Mouse (Mus musculus): ENCODE measurements at regions not wholly inside any gene's neighbourhood (a gene's known extent, or its start where the extent isn't known, plus 50 kb on each side); places are given as distances from the start of the nearest gene placed in this dataset.

DNA sequence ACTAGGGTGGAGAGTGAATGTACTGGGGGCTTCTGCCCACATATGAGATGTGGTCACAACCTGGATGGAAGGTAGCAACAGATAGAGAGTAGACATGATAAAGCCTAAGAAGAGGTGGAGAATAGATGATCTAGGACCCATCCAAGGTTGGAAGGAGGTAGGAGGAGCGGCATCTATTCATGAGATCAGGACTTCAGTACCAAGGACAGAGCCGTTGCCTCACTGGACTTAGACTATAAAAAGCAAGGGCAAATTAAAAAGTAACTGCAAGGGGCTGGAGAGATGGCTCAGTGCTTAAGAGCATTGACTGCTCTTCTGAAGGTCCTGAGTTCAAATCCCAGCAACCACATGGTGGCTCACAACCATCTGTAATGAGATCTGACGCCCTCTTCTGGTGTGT lies 316.7 kb upstream of the Chd6 start:
- Histone ChIP-seq H3K4me1 (ENCODE audit: control insufficient read depth, insufficient read depth, insufficient read length) (no peaks in the 10 kb centered on the region), H3K4me3 (ENCODE audit: extremely low read depth, insufficient read depth, insufficient read length) (no peak overlapping the region), H3K27ac (ENCODE audit: insufficient read depth, low read length) (no peak overlapping the region), H3K36me3 (ENCODE audit: control insufficient read depth, insufficient read depth, low read length) (no peaks in the 10 kb centered on the region), H3K27me3 (ENCODE audit: control insufficient read depth, insufficient read depth, low read length) (no peaks in the 10 kb centered on the region)
- DNase-seq (ENCODE audit: low read depth in 1 of 2, low spot score in 2 of 2): no peak
- TF ChIP-seq POLR2A (IDR thresholded peaks at IDR 0.05; ENCODE audit: low read depth, low read length) (no peak), CTCF (IDR thresholded peaks at IDR 0.05; ENCODE audit: extremely low read depth, insufficient read depth, insufficient read length, insufficient replicate concordance) (no peak)
- 49% methylated on average over 3 of the region's 3 CpGs for WGBS

GRCm38 (mm10) chr2:161418062-161418461 lies 309.2 kb upstream of the Chd6 start:
- H3K36me3 ChIP-seq (ENCODE audit: control insufficient read depth, insufficient read depth, low read length): no peaks in the 10 kb centered on the region
- no peaks in the 10 kb centered on the region for H3K27me3 ChIP-seq (ENCODE audit: control insufficient read depth, insufficient read depth, low read length)
- no peak overlapping the region for H3K27ac ChIP-seq (ENCODE audit: insufficient read depth, low read length)
- no peaks in the 10 kb centered on the region for H3K4me1 ChIP-seq (ENCODE audit: control insufficient read depth, insufficient read depth, insufficient read length)
- 78% methylated on average over 7 of the region's 7 CpGs for WGBS
- no peak overlapping the region for H3K4me3 ChIP-seq (ENCODE audit: extremely low read depth, insufficient read depth, insufficient read length)
- no peak for DNase-seq (ENCODE audit: low read depth in 1 of 2, low spot score in 2 of 2)
- TF ChIP-seq POLR2A (IDR thresholded peaks at IDR 0.05; ENCODE audit: low read depth, low read length) (no peak), CTCF (IDR thresholded peaks at IDR 0.05; ENCODE audit: extremely low read depth, insufficient read depth, insufficient read length, insufficient replicate concordance) (no peak)

- Histone ChIP-seq H3K4me1 (ENCODE audit: control insufficient read depth, insufficient read depth, insufficient read length) (no peaks in the 10 kb centered on the region), H3K27me3 (ENCODE audit: control insufficient read depth, insufficient read depth, low read length) (no peaks in the 10 kb centered on the region), H3K36me3 (ENCODE audit: control insufficient read depth, insufficient read depth, low read length) (no peaks in the 10 kb centered on the region), H3K4me3 (ENCODE audit: extremely low read depth, insufficient read depth, insufficient read length) (no peak overlapping the region), H3K27ac (ENCODE audit: insufficient read depth, low read length) (no peak overlapping the region)
- no peak for TF ChIP-seq CTCF (IDR thresholded peaks at IDR 0.05; ENCODE audit: extremely low read depth, insufficient read depth, insufficient read length, insufficient replicate concordance)
- TF ChIP-seq POLR2A (IDR thresholded peaks at IDR 0.05; ENCODE audit: low read depth, low read length): no peak
- WGBS: 82% methylated on average over 13 of the region's 13 CpGs
- no peak for DNase-seq (ENCODE audit: low read depth in 1 of 2, low spot score in 2 of 2)
Observed at GRCm38 (mm10) chr2:161416218-161416927, 307.5 kb upstream of the Chd6 start.

DNA sequence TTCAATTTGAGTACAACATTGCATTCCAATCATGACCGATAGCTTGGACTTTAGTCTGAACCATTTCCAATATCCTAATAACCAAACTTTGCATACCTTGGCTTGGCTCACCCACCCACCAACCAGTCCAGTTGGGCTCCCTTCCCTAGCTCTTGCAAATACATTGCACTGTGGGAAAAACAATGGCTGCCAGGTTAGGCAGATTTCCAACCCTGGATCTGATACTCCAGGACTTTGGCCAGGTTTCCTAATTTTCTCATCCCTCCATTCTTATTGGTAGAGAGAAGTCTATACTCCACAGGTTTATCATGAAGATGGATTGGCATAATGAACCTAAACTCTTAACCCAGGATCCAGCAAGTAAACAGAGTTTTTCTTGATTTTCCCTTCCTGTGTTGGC lies 299.4 kb upstream of the Chd6 start:
- H3K27me3 ChIP-seq (ENCODE audit: control insufficient read depth, insufficient read depth, low read length): no peaks in the 10 kb centered on the region
- H3K4me1 ChIP-seq (ENCODE audit: control insufficient read depth, insufficient read depth, insufficient read length): no peaks in the 10 kb centered on the region
- WGBS: 93% methylated on average over 1 of the region's 1 CpGs
- H3K4me3 ChIP-seq (ENCODE audit: extremely low read depth, insufficient read depth, insufficient read length): no peak overlapping the region
- DNase-seq (ENCODE audit: low read depth in 1 of 2, low spot score in 2 of 2): no peak
- TF ChIP-seq CTCF (IDR thresholded peaks at IDR 0.05; ENCODE audit: extremely low read depth, insufficient read depth, insufficient read length, insufficient replicate concordance) (no peak), POLR2A (IDR thresholded peaks at IDR 0.05; ENCODE audit: low read depth, low read length) (no peak)
- no peak overlapping the region for H3K27ac ChIP-seq (ENCODE audit: insufficient read depth, low read length)
- no peaks in the 10 kb centered on the region for H3K36me3 ChIP-seq (ENCODE audit: control insufficient read depth, insufficient read depth, low read length)

DNA sequence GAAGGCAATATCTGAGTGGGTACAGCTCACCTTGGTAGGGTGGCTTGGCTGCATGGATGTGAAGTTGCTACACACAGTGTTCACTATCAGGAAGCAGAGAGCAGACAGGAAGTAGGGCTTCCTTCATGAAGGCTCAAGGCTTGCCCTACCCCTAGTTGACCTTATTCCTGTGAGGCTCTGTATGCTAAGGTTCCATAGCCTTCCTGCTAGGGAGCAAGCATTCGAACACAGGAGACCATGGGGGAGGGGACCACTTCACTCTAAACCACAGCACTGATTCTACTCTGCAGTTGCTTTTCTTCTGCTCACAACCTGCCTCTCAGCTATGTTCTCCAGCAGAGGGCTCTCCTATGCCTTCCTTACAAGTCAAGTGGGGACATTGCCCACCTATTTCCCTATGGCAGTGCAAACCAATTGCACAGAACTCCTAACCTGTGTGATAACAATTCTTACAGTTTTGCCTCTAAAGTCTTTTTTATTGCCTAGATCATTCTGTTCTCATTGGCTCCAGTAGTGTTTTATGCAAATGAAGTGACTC lies 297.0 kb upstream of the Chd6 start:
- no peaks in the 10 kb centered on the region for H3K27me3 ChIP-seq (ENCODE audit: control insufficient read depth, insufficient read depth, low read length)
- no peaks in the 10 kb centered on the region for H3K36me3 ChIP-seq (ENCODE audit: control insufficient read depth, insufficient read depth, low read length)
- WGBS: 7% methylated on average over 1 of the region's 1 CpGs
- H3K27ac ChIP-seq (ENCODE audit: insufficient read depth, low read length): no peak overlapping the region
- DNase-seq (ENCODE audit: low read depth in 1 of 2, low spot score in 2 of 2): no peak
- H3K4me1 ChIP-seq (ENCODE audit: control insufficient read depth, insufficient read depth, insufficient read length): no peaks in the 10 kb centered on the region
- H3K4me3 ChIP-seq (ENCODE audit: extremely low read depth, insufficient read depth, insufficient read length): no peak overlapping the region
- TF ChIP-seq CTCF (IDR thresholded peaks at IDR 0.05; ENCODE audit: extremely low read depth, insufficient read depth, insufficient read length, insufficient replicate concordance) (no peak), POLR2A (IDR thresholded peaks at IDR 0.05; ENCODE audit: low read depth, low read length) (no peak)

DNA sequence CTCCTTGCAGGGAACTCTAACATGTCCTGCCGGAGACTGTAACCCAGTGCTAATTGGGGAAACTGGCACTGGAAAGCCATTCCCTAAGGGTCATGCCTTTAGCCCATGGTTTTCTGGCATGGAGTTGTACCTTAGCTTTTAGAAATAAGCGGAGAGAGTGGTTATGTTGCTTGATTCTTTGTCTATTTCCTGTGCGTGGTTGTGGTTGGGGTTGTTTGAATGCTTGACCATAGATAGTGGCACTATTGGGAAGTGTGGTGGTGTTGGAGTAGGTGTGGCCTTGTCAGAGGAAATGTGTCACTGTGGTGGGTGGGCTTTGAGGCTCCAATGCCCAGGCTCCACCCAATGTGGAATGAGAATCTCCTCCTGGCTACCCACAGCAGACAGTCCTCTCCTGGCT lies 289.2 kb upstream of the Chd6 start:
- H3K4me1 ChIP-seq (ENCODE audit: control insufficient read depth, insufficient read depth, insufficient read length): no peaks in the 10 kb centered on the region
- no peaks in the 10 kb centered on the region for H3K27me3 ChIP-seq (ENCODE audit: control insufficient read depth, insufficient read depth, low read length)
- no peak for DNase-seq (ENCODE audit: low read depth in 1 of 2, low spot score in 2 of 2)
- no peaks in the 10 kb centered on the region for H3K36me3 ChIP-seq (ENCODE audit: control insufficient read depth, insufficient read depth, low read length)
- no peak for TF ChIP-seq POLR2A (IDR thresholded peaks at IDR 0.05; ENCODE audit: low read depth, low read length)
- TF ChIP-seq CTCF (IDR thresholded peaks at IDR 0.05; ENCODE audit: extremely low read depth, insufficient read depth, insufficient read length, insufficient replicate concordance): no peak
- H3K4me3 ChIP-seq (ENCODE audit: extremely low read depth, insufficient read depth, insufficient read length): no peak overlapping the region
- H3K27ac ChIP-seq (ENCODE audit: insufficient read depth, low read length): no peak overlapping the region
- 59% methylated on average over 3 of the region's 3 CpGs for WGBS

DNA sequence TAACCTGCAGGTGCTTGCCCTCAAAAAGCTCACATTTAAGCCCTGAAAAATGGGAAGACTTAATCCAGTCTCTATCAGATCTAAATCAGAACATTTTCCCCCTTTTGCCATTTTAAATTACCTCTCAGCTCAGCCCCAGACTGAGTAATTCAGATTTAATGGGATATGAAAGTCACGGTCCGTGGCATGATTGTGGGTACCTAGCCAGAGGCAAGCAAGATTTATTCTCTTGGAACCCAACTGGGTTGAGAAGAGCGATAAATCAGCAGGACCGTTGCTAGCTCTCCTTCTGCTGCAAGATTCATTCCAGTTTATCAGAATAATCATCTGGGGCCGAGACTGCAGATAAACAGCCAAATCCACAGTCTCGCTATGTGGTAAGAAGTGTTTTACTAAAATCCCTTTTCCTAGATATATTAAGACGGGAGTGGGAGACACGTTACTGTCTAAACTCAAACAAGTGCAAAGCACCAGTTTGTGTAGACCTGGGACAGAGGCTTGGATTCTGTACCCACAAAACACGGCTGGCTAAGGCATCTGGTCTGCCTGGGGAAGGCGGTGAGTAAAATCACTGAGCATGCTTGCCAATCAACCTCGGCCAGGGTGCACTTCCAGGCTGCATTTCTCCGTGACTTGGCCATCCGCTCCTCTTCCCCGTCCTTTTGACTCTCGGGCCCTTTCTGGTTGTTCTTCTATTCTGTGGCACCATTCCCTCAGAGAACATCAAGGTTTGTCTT lies 282.2 kb upstream of the Chd6 start:
- WGBS: 88% methylated on average over 15 of the region's 15 CpGs
- no peaks in the 10 kb centered on the region for H3K4me1 ChIP-seq (ENCODE audit: control insufficient read depth, insufficient read depth, insufficient read length)

More for the DNA sequence above, 282.2 kb upstream of the Chd6 start:
- H3K27me3 ChIP-seq (ENCODE audit: control insufficient read depth, insufficient read depth, low read length): no peaks in the 10 kb centered on the region
- no peak overlapping the region for H3K4me3 ChIP-seq (ENCODE audit: extremely low read depth, insufficient read depth, insufficient read length)
- no peak overlapping the region for H3K27ac ChIP-seq (ENCODE audit: insufficient read depth, low read length)
- no peak for DNase-seq (ENCODE audit: low read depth in 1 of 2, low spot score in 2 of 2)
- no peak for TF ChIP-seq POLR2A (IDR thresholded peaks at IDR 0.05; ENCODE audit: low read depth, low read length)
- TF ChIP-seq CTCF (IDR thresholded peaks at IDR 0.05; ENCODE audit: extremely low read depth, insufficient read depth, insufficient read length, insufficient replicate concordance): no peak
- no peaks in the 10 kb centered on the region for H3K36me3 ChIP-seq (ENCODE audit: control insufficient read depth, insufficient read depth, low read length)
